Mouse (Mus musculus) CH12.LX (cell line): Measurements from ENCODE around the gene Myo10. TPM values are rescaled to one million over a fixed set of nuclear protein-coding genes. Genes with fewer than 3 reads are reported as not detected.

Experiments
- DNase-seq: peaks from one replicate; pipeline ENCODE4 v3.0.0-alpha.2; 2013; ENCODE audit errors: extremely low read depth
- H3K27ac ChIP-seq: 2 replicates; pipeline ENCODE4 v1.5.1; 2012; ENCODE audit warnings: low read depth, mild to moderate bottlenecking, control low read depth, moderate library complexity; ENCODE audit not compliant: insufficient read depth
- H3K27me3 ChIP-seq: replicated peaks from 2 replicates; pipeline ENCODE3; 2012; ENCODE audit warnings: inconsistent platforms
- H3K36me3 ChIP-seq, 2 experiments: replicated peaks in 1 of 2; 2 replicates each; pipeline versions ENCODE3 to v1.6.1; 2012; ENCODE audit warnings: inconsistent platforms in 1 of 2, low read length in 1 of 2, mild to moderate bottlenecking in 1 of 2, mixed read lengths in 1 of 2, moderate library complexity in 1 of 2; ENCODE audit not compliant: control insufficient read depth in 1 of 2, insufficient read depth in 1 of 2
- H3K4me1 ChIP-seq, 2 experiments: 2 replicates each; pipeline ENCODE4 v1.6.1; 2012; ENCODE audit warnings: inconsistent platforms in 1 of 2, moderate library complexity in 1 of 2; ENCODE audit not compliant: insufficient read depth in 2 of 2, control insufficient read depth in 1 of 2
- H3K4me2 ChIP-seq: 2 replicates; pipeline ENCODE4 v1.6.1; 2012; ENCODE audit warnings: low read depth, mild to moderate bottlenecking, control low read depth; ENCODE audit not compliant: poor library complexity, insufficient read depth, severe bottlenecking
- H3K4me3 ChIP-seq, 3 experiments: fragments of 150-350 bp in 1 of 3; sonication (generic) in 1 of 3; replicated peaks in 1 of 3; 2 replicates each; pipeline versions ENCODE3 to v1.5.1; 2011 to 2012; ENCODE audit warnings: low read depth in 2 of 3, low read length in 2 of 3, mild to moderate bottlenecking in 2 of 3, moderate library complexity in 2 of 3, control low read depth in 1 of 3, improper control_type of control experiment in 1 of 3, inconsistent platforms in 1 of 3, mixed read lengths in 1 of 3; ENCODE audit not compliant: poor library complexity in 1 of 3
- H3K79me2 ChIP-seq: replicated peaks from 2 replicates; pipeline ENCODE4 v1.6.1; 2012; ENCODE audit warnings: mild to moderate bottlenecking, moderate library complexity; ENCODE audit not compliant: control insufficient read depth, poor library complexity, insufficient read depth, severe bottlenecking; ENCODE audit errors: extremely low read depth
- H3K9ac ChIP-seq: 2 replicates; pipeline ENCODE4 v1.6.1; 2012; ENCODE audit warnings: low read depth, mild to moderate bottlenecking, control low read depth, moderate library complexity; ENCODE audit not compliant: insufficient read depth
- H3K9me3 ChIP-seq: replicated peaks from 2 replicates; pipeline ENCODE3; 2012; ENCODE audit warnings: low read length, inconsistent platforms, mixed read lengths
- BHLHE40 ChIP-seq: IDR thresholded peaks from 2 replicates; pipeline ENCODE4 v1.6.1; 2011; ENCODE audit warnings: mild to moderate bottlenecking, low read depth, low read length, improper control_type of control experiment
- CHD1 ChIP-seq: IDR thresholded peaks from 2 replicates; pipeline ENCODE4 v1.6.1; 2012; ENCODE audit warnings: low read depth, low read length, improper control_type of control experiment, inconsistent platforms
- CHD2 ChIP-seq: IDR thresholded peaks from 2 replicates; pipeline ENCODE4 v1.6.1; 2011; ENCODE audit warnings: low read length, improper control_type of control experiment
- E2F4 ChIP-seq: IDR thresholded peaks from 2 replicates; pipeline ENCODE4 v1.6.1; 2011; ENCODE audit warnings: low read depth, low read length, improper control_type of control experiment; ENCODE audit not compliant: insufficient replicate concordance
- ELF1 ChIP-seq: IDR thresholded peaks from 2 replicates; pipeline ENCODE4 v1.6.1; 2014; ENCODE audit warnings: low read depth, mild to moderate bottlenecking, inconsistent platforms, low read length, improper control_type of control experiment
- EP300 ChIP-seq: IDR thresholded peaks from 2 replicates; pipeline ENCODE4 v1.6.1; 2011; ENCODE audit warnings: low read length, improper control_type of control experiment
- GABPA ChIP-seq: IDR thresholded peaks from 2 replicates; pipeline ENCODE4 v1.6.1; 2012; ENCODE audit warnings: low read depth, low read length, improper control_type of control experiment, inconsistent platforms; ENCODE audit not compliant: insufficient replicate concordance
- JUN ChIP-seq: IDR thresholded peaks from 2 replicates; pipeline ENCODE4 v1.6.1; 2011; ENCODE audit warnings: low read depth, mild to moderate bottlenecking, low read length, improper control_type of control experiment, moderate library complexity; ENCODE audit not compliant: insufficient read depth
- MAFK ChIP-seq: IDR thresholded peaks from 2 replicates; pipeline ENCODE4 v1.6.1; 2011; ENCODE audit warnings: low read length, improper control_type of control experiment; ENCODE audit not compliant: insufficient replicate concordance
- MAZ ChIP-seq: IDR thresholded peaks from 2 replicates; pipeline ENCODE4 v1.6.1; 2012; ENCODE audit warnings: low read depth, mild to moderate bottlenecking, inconsistent platforms, low read length, improper control_type of control experiment, moderate library complexity
- MYC ChIP-seq: IDR thresholded peaks from 2 replicates; pipeline ENCODE4 v1.6.1; 2011; ENCODE audit warnings: low read depth, mild to moderate bottlenecking, improper control_type of control experiment, low read length
- NELFE ChIP-seq: IDR thresholded peaks from 2 replicates; pipeline ENCODE4 v1.6.1; 2011; ENCODE audit warnings: low read depth, low read length, improper control_type of control experiment
- POLR2A ChIP-seq: IDR thresholded peaks from 2 replicates; pipeline ENCODE4 v1.6.1; 2011; ENCODE audit warnings: low read depth, mild to moderate bottlenecking, improper control_type of control experiment, low read length
- UBTF ChIP-seq: IDR thresholded peaks from 2 replicates; pipeline ENCODE4 v1.6.1; 2012; ENCODE audit warnings: low read depth, mild to moderate bottlenecking, inconsistent platforms, low read length, improper control_type of control experiment, moderate library complexity
- USF2 ChIP-seq: conservative IDR thresholded peaks from 2 replicates; pipeline ENCODE4 v1.6.1; 2011; ENCODE audit warnings: low read depth, low read length, improper control_type of control experiment
- ZKSCAN1 ChIP-seq: IDR thresholded peaks from 2 replicates; pipeline ENCODE4 v1.6.1; 2012; ENCODE audit warnings: low read depth, inconsistent platforms, low read length, improper control_type of control experiment, borderline replicate concordance
- ZNF384 ChIP-seq: IDR thresholded peaks from 2 replicates; pipeline ENCODE4 v1.6.1; 2012; ENCODE audit warnings: low read depth, low read length, improper control_type of control experiment, inconsistent platforms
- dilution Hi-C: fragments of 300-500 bp; cut with MboI; formaldehyde crosslinking; loops from 2 replicates; pipeline ENCODE4 v1.14.3; 2020; ENCODE audit warnings: low sequenced_read_pairs; ENCODE audit not compliant: extremely low pct_unique_long_range_greater_than_20kb, extremely low pct_ligation_motif_present
- in situ Hi-C: fragments of 300-500 bp; cut with MboI; formaldehyde crosslinking; loops from 3 replicates; pipeline ENCODE4 v1.14.3; 2019; ENCODE audit warnings: low sequenced_read_pairs, low pct_ligation_motif_present, low pct_unique_long_range_greater_than_20kb, mixed read lengths
- polyA plus RNA-seq: library from polyadenylated mRNA; unstranded; fragments of >175 nt; gene quantifications from 2 replicates; pipeline ENCODE4 v1.2.1, GENCODE M21; 2012; ENCODE audit warnings: low read depth; ENCODE audit not compliant: insufficient read length
- total RNA-seq, 2 experiments: library from RNA; depleted of rRNA; stranded (reverse); fragments of 300-350 nt in 1 of 2; fragments of >200 nt in 1 of 2; gene quantifications; 2 replicates each; pipeline ENCODE4 v1.2.3; 2012 to 2014

The Myo10 gene
- total and polyA plus RNA-seq, 3 experiments: 6.4 to 13.6 (median 8.6) TPM

- dilution Hi-C loops: no loop called here
- no peak overlapping the region for H3K4me2 ChIP-seq
- DNase-seq: no peak
- no peaks in the 10 kb centered on the region for H3K4me1 ChIP-seq
- H3K36me3 ChIP-seq: no peaks in the 10 kb centered on the region
- H3K27ac ChIP-seq: no peak overlapping the region
- H3K4me3 ChIP-seq: no peak overlapping the region
- H3K9me3 ChIP-seq: no peaks in the 10 kb centered on the region
- no peak overlapping the region for H3K9ac ChIP-seq
- TF ChIP-seq USF2: no peak
- no peaks in the 10 kb centered on the region for H3K27me3 ChIP-seq
- in situ Hi-C loops: no loop called here
- no peaks in the 10 kb centered on the region for H3K79me2 ChIP-seq
Observed at GRCm38 (mm10) chr15:25704809-25705585, 82.7 kb downstream of the Myo10 start.

GRCm38 (mm10) chr15:25706874-25707554, 84.7 kb downstream of the Myo10 start:
- dilution Hi-C loops (no loop called here), in situ Hi-C loops (no loop called here)
- TF ChIP-seq ELF1 (no peak), BHLHE40 (no peak), EP300 (no peak), ZNF384 (no peak), MAZ (no peak), UBTF (no peak), POLR2A (no peak), ZKSCAN1 (no peak), CHD2 (no peak), JUN (no peak), GABPA (no peak), MYC (no peak), NELFE (no peak), CHD1 (no peak), MAFK (no peak), E2F4 (no peak)
- H3K36me3 ChIP-seq: no peaks in the 10 kb centered on the region
- no peaks in the 10 kb centered on the region for H3K27me3 ChIP-seq
- no peak overlapping the region for H3K27ac ChIP-seq
- H3K4me1 ChIP-seq: no peaks in the 10 kb centered on the region
- H3K4me2 ChIP-seq: no peak overlapping the region
- H3K9ac ChIP-seq: no peak overlapping the region
- no peak for DNase-seq
- no peak overlapping the region for H3K4me3 ChIP-seq
- no peaks in the 10 kb centered on the region for H3K9me3 ChIP-seq
- H3K79me2 ChIP-seq: no peaks in the 10 kb centered on the region
